22 mouse cellular contexts compared by ENCODE assay signal in the genomic region with DNA sequence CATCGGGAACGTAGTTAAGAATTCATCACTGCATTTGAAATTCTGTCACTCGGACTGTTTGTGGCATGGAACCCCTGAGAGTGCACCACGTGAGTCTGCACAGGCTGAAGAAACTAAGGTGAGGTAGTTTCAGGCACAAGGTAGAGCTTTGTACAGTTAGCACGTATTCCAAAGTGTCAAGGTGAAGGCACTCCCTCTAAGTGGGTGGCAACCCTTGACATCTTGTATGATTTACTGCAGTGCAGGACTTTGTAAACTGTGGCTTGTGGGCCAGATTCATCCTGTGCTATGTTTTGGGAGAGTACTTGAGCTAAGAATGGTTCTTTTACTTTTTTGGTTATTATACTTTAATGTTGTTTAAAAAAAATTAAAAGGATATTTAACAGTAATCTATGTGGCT.
"Had no signal": no experiment of that assay in that cellular context is flagged by ENCODE, and none has a peak within 500 bp of the region (broad histone marks: within the 10 kb centered on the region; RNA-seq: fewer than 3 reads in every experiment).

No protein-coding gene starts in this region.

- DNase-seq: forebrain, postnatal 0 days; gastrocnemius, postnatal 14 days; gastrocnemius, postnatal 36 days; heart, adult 18-20 months; heart, postnatal 14 days; heart, postnatal 36 days; kidney, adult 11 months; kidney, postnatal 25 days; layer of hippocampus, adult 9-11 months; layer of hippocampus, postnatal 36 days; left cerebral cortex, postnatal 4 days had no signal

- H3K27ac ChIP-seq: heart, embryonic 10.5 days; hindbrain, embryonic 13.5 days; hindbrain, embryonic 15.5 days; hindbrain, postnatal 0 days; kidney, embryonic 15.5 days; kidney, postnatal 0 days; limb, embryonic 13.5 days; limb, embryonic 15.5 days; liver, embryonic 12.5 days; liver, embryonic 14.5 days had no signal

- H3K4me2 ChIP-seq: heart, embryonic 12.5 days; hindbrain, embryonic 13.5 days; hindbrain, embryonic 15.5 days; kidney, embryonic 15.5 days; limb, embryonic 13.5 days; limb, embryonic 15.5 days; liver, embryonic 12.5 days had no signal

- H3K36me3 ChIP-seq: heart, embryonic 10.5 days; heart, embryonic 12.5 days; hindbrain, embryonic 13.5 days; hindbrain, embryonic 15.5 days; kidney, embryonic 15.5 days; limb, embryonic 13.5 days; limb, embryonic 15.5 days; liver, embryonic 12.5 days had no signal

- H3K9ac ChIP-seq: forebrain, postnatal 0 days; heart, embryonic 12.5 days; hindbrain, embryonic 13.5 days; hindbrain, embryonic 15.5 days; kidney, embryonic 15.5 days; limb, embryonic 13.5 days; limb, embryonic 15.5 days; liver, embryonic 12.5 days; liver, embryonic 14.5 days had no signal

- H3K4me1 ChIP-seq: kidney, embryonic 15.5 days; liver, embryonic 12.5 days had no signal

- H3K9me3 ChIP-seq: heart, embryonic 10.5 days; heart, embryonic 12.5 days; hindbrain, embryonic 13.5 days; hindbrain, embryonic 15.5 days; kidney, embryonic 15.5 days; limb, embryonic 13.5 days; limb, embryonic 15.5 days; liver, embryonic 12.5 days had no signal

- H3K27me3 ChIP-seq: heart, embryonic 12.5 days; hindbrain, embryonic 15.5 days; kidney, embryonic 15.5 days; liver, embryonic 12.5 days had no signal

- ATAC-seq: forebrain, postnatal 0 days; hindbrain, postnatal 0 days; liver, embryonic 12.5 days had no signal

- H3K4me3 ChIP-seq: heart, embryonic 10.5 days; heart, embryonic 12.5 days; hindbrain, embryonic 13.5 days; hindbrain, embryonic 15.5 days; kidney, embryonic 15.5 days; limb, embryonic 13.5 days; limb, embryonic 15.5 days; liver, embryonic 12.5 days had no signal
